Mouse (Mus musculus) naive thymus-derived CD4-positive, alpha-beta T cell, adult 5 months (primary cell): ENCODE results near the gene Eprs. TPM values are rescaled to one million over a fixed set of nuclear protein-coding genes. Genes with fewer than 3 reads are reported as not detected.

Experiments
- polyA plus RNA-seq: library from polyadenylated mRNA; unstranded; fragments of 100-300 nt; shearing (Covaris generic); gene quantifications from one replicate; pipeline ENCODE4 v1.2.1, GENCODE M21; 2017

Gene Eprs
- 140 TPM for polyA plus RNA-seq

DNA sequence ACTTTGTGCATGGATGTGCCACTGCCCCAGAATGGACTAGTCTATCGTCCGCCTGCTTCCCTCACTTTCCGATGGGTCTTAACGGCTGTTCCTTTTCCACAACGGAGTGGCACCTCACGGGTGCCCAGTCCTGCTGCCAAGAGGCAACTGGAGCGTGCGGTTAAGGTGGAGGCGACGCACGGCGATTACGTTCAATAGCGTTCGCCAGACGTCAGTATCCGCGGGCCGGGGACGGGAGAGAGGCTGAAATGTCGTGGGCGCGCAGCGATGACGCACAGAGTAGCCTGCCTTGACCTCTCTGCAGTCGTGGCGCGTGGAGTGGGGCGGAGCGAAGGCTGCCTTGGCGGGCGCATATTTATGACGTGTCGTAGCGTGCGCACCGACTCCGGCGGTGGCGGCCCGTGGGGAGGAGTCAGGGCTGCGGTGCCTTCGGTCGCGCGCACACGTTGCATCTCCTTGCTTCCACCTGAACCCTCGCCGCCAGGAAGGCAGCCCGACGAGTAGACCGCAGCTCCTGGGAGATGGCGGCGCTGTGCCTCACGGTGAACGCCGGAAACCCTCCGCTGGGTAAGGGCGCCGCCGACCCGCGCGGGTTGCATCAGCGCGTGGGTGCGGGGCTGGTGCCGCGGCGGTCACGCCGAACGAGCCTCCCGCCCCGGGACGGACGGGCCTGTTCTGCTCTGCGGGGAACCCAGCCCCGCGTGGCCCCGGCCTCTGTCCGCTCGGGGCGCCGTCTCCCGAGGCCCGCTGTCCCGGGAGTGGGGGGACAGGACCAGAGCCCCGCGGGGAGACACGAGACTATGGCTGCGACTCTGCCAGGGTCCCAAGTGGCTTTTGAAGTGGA lies at the start of gene Eprs:
Gene Eprs (plus strand): TSS at position 368 of the 844 bp plus-strand sequence.

DNA sequence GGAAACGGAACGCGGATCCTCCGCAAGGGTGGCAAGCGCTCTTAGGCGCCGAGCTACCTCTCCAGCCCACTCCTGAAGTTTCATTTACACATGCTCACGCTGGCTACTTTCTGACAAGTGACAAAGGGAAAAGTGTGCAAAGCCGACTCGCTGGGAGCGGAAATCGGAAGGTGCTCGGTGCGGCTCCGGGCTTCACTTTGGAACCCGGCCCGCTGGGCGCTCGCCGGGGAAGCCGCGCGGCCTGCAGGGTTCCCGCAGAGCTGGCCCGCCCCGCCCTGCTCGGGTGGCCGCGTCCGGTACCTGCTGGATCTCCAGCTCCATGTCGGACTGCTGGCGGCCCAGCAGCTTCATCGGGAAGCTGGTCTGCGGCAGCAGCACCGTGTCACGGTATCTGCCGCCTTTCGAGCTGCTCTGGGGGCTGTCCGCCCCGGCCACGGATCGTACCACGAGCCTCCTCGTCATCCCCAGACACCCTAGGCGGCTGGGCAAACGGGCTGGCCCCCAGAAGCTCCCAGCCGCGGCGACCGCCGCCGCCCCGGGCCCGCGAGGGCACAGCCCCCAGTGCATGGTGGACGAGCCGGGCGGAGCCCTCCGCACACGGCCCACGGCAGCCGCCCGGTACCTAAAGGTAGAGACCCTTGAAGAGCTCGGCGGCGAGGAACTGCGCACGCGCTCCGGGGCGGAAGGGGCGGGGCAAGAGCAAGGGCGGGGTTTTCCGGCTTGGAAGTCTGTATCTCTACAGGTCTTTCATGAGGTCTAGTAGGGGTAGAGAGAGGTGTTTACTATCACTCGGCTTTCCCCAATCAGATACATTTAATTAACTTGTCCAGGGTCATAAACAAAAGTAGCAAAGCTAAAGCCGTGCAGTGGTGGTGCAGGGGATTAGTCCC lies 33.9 kb upstream of the Eprs start, which contains the start of gene Iars2:
Gene Iars2 (minus strand): TSS at position 676 of the 890 bp plus-strand sequence.

DNA sequence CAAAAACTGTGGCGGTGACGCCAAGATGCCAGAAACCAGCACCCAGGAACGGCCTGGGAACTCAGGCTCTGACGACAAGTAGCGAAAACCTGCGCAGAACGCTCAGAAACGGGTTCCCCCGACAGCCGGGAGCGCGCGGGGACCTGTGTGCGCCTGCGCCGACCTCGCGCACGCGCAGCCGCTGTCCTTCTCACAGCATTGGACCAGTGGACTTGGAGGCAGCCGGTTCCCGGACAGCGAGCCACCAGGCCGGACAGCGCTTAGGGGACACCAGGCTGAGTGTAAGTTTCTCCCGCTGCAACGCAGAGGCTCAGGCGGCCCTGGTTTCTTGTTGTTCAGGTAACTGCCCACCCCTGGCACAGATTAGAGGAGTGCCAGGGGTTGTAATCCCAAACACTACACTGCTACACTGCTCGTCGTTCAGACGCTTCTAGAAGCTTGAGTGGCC lies 30.8 kb upstream of the Eprs start, which contains the start of gene Bpnt1:
Gene Bpnt1 (plus strand): TSS at position 167 of the 448 bp plus-strand sequence.

DNA sequence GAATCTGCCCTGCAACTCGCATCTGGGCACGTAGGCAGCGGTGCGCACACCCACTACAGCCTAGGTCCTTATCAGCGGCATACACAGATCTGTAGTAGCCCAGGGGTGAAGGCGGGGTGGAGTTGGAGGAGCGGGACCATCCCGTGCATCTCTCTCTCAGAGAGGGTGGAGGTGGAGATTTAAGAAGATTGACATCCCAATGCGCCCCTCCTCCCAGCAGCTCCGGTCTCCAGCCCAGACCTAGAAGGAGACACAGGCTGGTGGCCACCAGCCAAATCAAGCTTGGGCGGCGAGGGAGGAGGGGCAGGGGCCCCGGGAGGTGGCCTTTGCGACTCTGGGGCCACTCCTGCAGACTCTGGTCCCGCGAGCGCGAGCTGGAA lies 91.7 kb downstream of the Eprs start, which contains the start of gene Slc30a10:
Gene Slc30a10 (plus strand): TSS at position 274 of the 380 bp plus-strand sequence.

Other genes starting within 250 kb of the Eprs start
- gene Rab3gap2, start 158.9 kb upstream of the Eprs start, polyA plus RNA-seq = 34.2 TPM
- gene Iars2, start 33.6 kb upstream of the Eprs start, polyA plus RNA-seq = 46.5 TPM
- 38.9 TPM for gene Bpnt1, start 30.9 kb upstream of the Eprs start, polyA plus RNA-seq
- gene Slc30a10, start 91.8 kb downstream of the Eprs start, polyA plus RNA-seq = not detected